Mouse (Mus musculus) heart, adult 8-10 months (tissue): Measurements from ENCODE around the gene Dbi. TPM values are rescaled to one million over a fixed set of nuclear protein-coding genes. Genes with fewer than 3 reads are reported as not detected.

Experiments
- DNase-seq: peaks from one replicate; pipeline ENCODE4 v3.0.0; 2022; ENCODE audit warnings: low spot score
- total RNA-seq, 4 experiments: library from RNA; stranded (reverse); gene quantifications; 2 replicates each; pipeline ENCODE4 v1.2.4; 2022

The Dbi gene
- total RNA-seq, result 100 to 1,000 TPM; 239 to 289 (median 263) TPM

GRCm38 (mm10) chr1:120120969-120121811, at the start of gene Dbi, which contains the start of gene 3110009E18Rik:
Gene Dbi, minus strand, starts transcription at chr1:120121078.
Gene 3110009E18Rik, plus strand, starts transcription at chr1:120121187.
- peak; percentile 98 for DNase-seq

- DNase-seq, result no peak
These were observed 49.4 kb upstream of the Dbi start for GRCm38 (mm10) chr1:120170307-120170706.

- DNase-seq, result no peak
These were observed 47.8 kb upstream of the Dbi start for GRCm38 (mm10) chr1:120168674-120169073.

GRCm38 (mm10) chr1:120168016-120168415, 47.1 kb upstream of the Dbi start:
- DNase-seq, result no peak

GRCm38 (mm10) chr1:120162616-120163015, 41.7 kb upstream of the Dbi start:
- DNase-seq, result no peak

GRCm38 (mm10) chr1:120161502-120161901, 40.6 kb upstream of the Dbi start:
- no peak for DNase-seq

- no peak for DNase-seq
These were observed 37.7 kb upstream of the Dbi start for GRCm38 (mm10) chr1:120158474-120159127.

- peak; percentile 12 for DNase-seq
These were observed 34.4 kb upstream of the Dbi start for GRCm38 (mm10) chr1:120155325-120155724.

GRCm38 (mm10) chr1:120154232-120154631, 33.4 kb upstream of the Dbi start:
- DNase-seq, result peak; percentile 26

- DNase-seq, result no peak
These were observed 26.1 kb upstream of the Dbi start for GRCm38 (mm10) chr1:120146994-120147393.

GRCm38 (mm10) chr1:120145527-120146216, 24.8 kb upstream of the Dbi start:
- DNase-seq, result no peak

- DNase-seq, result peak; percentile 53
These were observed 21.7 kb upstream of the Dbi start for GRCm38 (mm10) chr1:120142551-120142950.

- no peak for DNase-seq
These were observed 19.3 kb upstream of the Dbi start for GRCm38 (mm10) chr1:120140144-120140693.

GRCm38 (mm10) chr1:120138923-120139540, 18.2 kb upstream of the Dbi start:
- DNase-seq, result no peak

- DNase-seq, result no peak
These were observed 15.3 kb upstream of the Dbi start for GRCm38 (mm10) chr1:120135934-120136786.

- no peak for DNase-seq
These were observed 11.5 kb upstream of the Dbi start for GRCm38 (mm10) chr1:120132376-120132775.

- no peak for DNase-seq
These were observed 5.4 kb upstream of the Dbi start for GRCm38 (mm10) chr1:120126318-120126717.

GRCm38 (mm10) chr1:120125471-120125870, 4.6 kb upstream of the Dbi start:
- no peak for DNase-seq

GRCm38 (mm10) chr1:120124839-120125238, 4.0 kb upstream of the Dbi start:
- no peak for DNase-seq

- DNase-seq, result no peak
These were observed 1.9 kb upstream of the Dbi start for GRCm38 (mm10) chr1:120122634-120123383.
